9 mouse cellular contexts compared by ENCODE assay signal in genomic region chr11:85844971-85845370, GRCm38 (mm10). TPM values are rescaled to one million over a fixed set of nuclear protein-coding genes. Genes with fewer than 3 reads are reported as not detected.
DNase-seq lines count a peak whose midpoint lies in the region; ATAC-seq and TF ChIP-seq lines count a peak whose summit lies in the region.
"Had no signal": no experiment of that assay in that cellular context is flagged by ENCODE, and none has a peak within 500 bp of the region (broad histone marks: within the 10 kb centered on the region; RNA-seq: fewer than 3 reads in every experiment).

No protein-coding gene starts in this region.

- H3K4me2 ChIP-seq in forebrain, embryonic 14.5 days (ENCODE audit: low read length): no peak overlapping the region

- H3K9me3 ChIP-seq in forebrain, embryonic 10.5 days: no peaks in the 10 kb centered on the region
- H3K9me3 ChIP-seq in forebrain, embryonic 14.5 days (replicated peaks; ENCODE audit: control insufficient read depth, low read length): no peaks in the 10 kb centered on the region
- 0 out of 2 replicates have a peak, but pooled peaks cover 3% of the 10 kb centered on the region for H3K9me3 ChIP-seq in megakaryocyte, embryonic 14.5 days

- peak overlapping the region; percentile 84; the same call in 1 of the 2 replicates for H3K27ac ChIP-seq in forebrain, embryonic 10.5 days
- no peak overlapping the region for H3K27ac ChIP-seq in forebrain, embryonic 14.5 days (ENCODE audit: low read depth, low read length)
- 0 out of 2 replicates have a peak overlapping the region, but pooled peaks have one; percentile 2 for H3K27ac ChIP-seq in small intestine, adult 2 months (ENCODE audit: insufficient read depth, low read depth, low read length)

- DNase-seq in forebrain, embryonic 10.5 days (ENCODE audit: extremely low spot score, low spot score): no peak
- DNase-seq in forebrain, embryonic 14.5 days (ENCODE audit: low spot score): no peak
- peak; percentile 58 for DNase-seq in kidney, postnatal 10 days
- DNase-seq in left cerebral cortex, adult 9 months (ENCODE audit: low spot score in 2 of 2): no peak
- no peak for DNase-seq in embryo, embryonic 10 days (ENCODE audit: low spot score)

- H3K4me1 ChIP-seq in forebrain, embryonic 10.5 days: peaks cover 63% of the 10 kb centered on the region
- H3K4me1 ChIP-seq in forebrain, embryonic 14.5 days (ENCODE audit: control insufficient read depth, insufficient read depth, low read length): peaks cover 11% of the 10 kb centered on the region
- peaks cover 72% of the 10 kb centered on the region for H3K4me1 ChIP-seq in megakaryocyte, embryonic 14.5 days
- H3K4me1 ChIP-seq in small intestine, adult 2 months (ENCODE audit: control insufficient read depth, insufficient read depth, insufficient read length, low read length): peaks cover 16% of the 10 kb centered on the region

- H3K36me3 ChIP-seq in forebrain, embryonic 10.5 days (replicated peaks): 0 out of 2 replicates have a peak, but pooled peaks cover 3% of the 10 kb centered on the region
- H3K36me3 ChIP-seq in forebrain, embryonic 14.5 days (ENCODE audit: control insufficient read depth, insufficient read depth, low read length): no peaks in the 10 kb centered on the region
- H3K36me3 ChIP-seq in megakaryocyte, embryonic 14.5 days (replicated peaks; ENCODE audit: low read length): no peaks in the 10 kb centered on the region
- H3K36me3 ChIP-seq in small intestine, adult 2 months (ENCODE audit: control insufficient read depth, insufficient read depth, low read length): no peaks in the 10 kb centered on the region

- no peak for TF ChIP-seq POLR2A in small intestine, adult 2 months (IDR thresholded peaks at IDR 0.05; ENCODE audit: low read depth, low read length)

- H3K4me3 ChIP-seq in forebrain, embryonic 10.5 days: peak overlapping the region; percentile 59
- no peak overlapping the region for H3K4me3 ChIP-seq in forebrain, embryonic 14.5 days (ENCODE audit: low read depth, low read length)
- peak overlapping the region; percentile 91 for H3K4me3 ChIP-seq in megakaryocyte, embryonic 14.5 days (replicated peaks)
- peak overlapping the region; percentile 72; the same call in 1 of the 2 replicates for H3K4me3 ChIP-seq in small intestine, adult 2 months (ENCODE audit: low read depth, low read length)

- H3K27me3 ChIP-seq in forebrain, embryonic 10.5 days (ENCODE audit: poor library complexity, severe bottlenecking): peaks cover 91% of the 10 kb centered on the region
- H3K27me3 ChIP-seq in forebrain, embryonic 14.5 days (replicated peaks; ENCODE audit: control insufficient read depth, insufficient read depth, low read length): peaks cover 66% of the 10 kb centered on the region
- peaks cover 87% of the 10 kb centered on the region for H3K27me3 ChIP-seq in megakaryocyte, embryonic 14.5 days (replicated peaks)
- H3K27me3 ChIP-seq in small intestine, adult 2 months (ENCODE audit: control insufficient read depth, insufficient read depth, low read length): peaks cover 43% of the 10 kb centered on the region

- 36% methylated on average over 5 of the region's 5 CpGs for WGBS in forebrain, embryonic 10.5 days
- 33% methylated on average over 5 of the region's 5 CpGs for WGBS in forebrain, embryonic 14.5 days
- 47% methylated on average over 5 of the region's 5 CpGs for WGBS in small intestine, adult 2 months

- no peak for ATAC-seq in forebrain, embryonic 14.5 days
- no peak for ATAC-seq in megakaryocyte, adult 5-6 weeks (ENCODE audit: poor library complexity, severe bottlenecking)

- TF ChIP-seq CTCF in small intestine, adult 2 months (IDR thresholded peaks at IDR 0.05; ENCODE audit: extremely low read depth, insufficient read length, insufficient replicate concordance, low read depth, low read length): no peak

- H3K9ac ChIP-seq in forebrain, embryonic 14.5 days (ENCODE audit: low read length): no peak overlapping the region

RNA-seq across cellular contexts. Expression of gene Gm11444, which starts 5.2 kb away (rescaled TPM):
- polyA plus RNA-seq in forebrain, embryonic 10.5 days (2016; fragmentation: Nextera tagmentation; extraction: Ambion mirVana): not detected in 2 replicates
- polyA plus RNA-seq in forebrain, embryonic 14.5 days (2014; fragmentation: Nextera tagmentation; extraction: Ambion mirVana): not detected in 2 replicates
- not detected in 2 replicates for polyA plus RNA-seq in megakaryocyte, embryonic 14.5 days (2012; ENCODE audit: insufficient read depth, low replicate concordance)
- total RNA-seq in megakaryocyte, adult 5-6 weeks (2015): not detected in 2 replicates
- total RNA-seq in megakaryocyte, adult 5-6 weeks (2017): not detected in 2 replicates
- polyA plus RNA-seq in small intestine, adult 2 months (2012; rRNA removed): not detected in 2 replicates
- polyA plus RNA-seq: spleen, adult 2 months had no signal

RNA-seq across cellular contexts. Expression of gene Tbx2, which starts 12.6 kb away (rescaled TPM):
- 2.5 and 3.2 TPM in 2 replicates for polyA plus RNA-seq in forebrain, embryonic 10.5 days (2016; fragmentation: Nextera tagmentation; extraction: Ambion mirVana)
- polyA plus RNA-seq in forebrain, embryonic 14.5 days (2014; fragmentation: Nextera tagmentation; extraction: Ambion mirVana): 0.48 and 0.64 TPM in 2 replicates
- 1.5 and 1.7 TPM in 2 replicates for polyA plus RNA-seq in megakaryocyte, embryonic 14.5 days (2012; ENCODE audit: insufficient read depth, low replicate concordance)
- total RNA-seq in megakaryocyte, adult 5-6 weeks (2015): 0.04 TPM in 1 of 2 replicates, not detected in the other
- total RNA-seq in megakaryocyte, adult 5-6 weeks (2017): 0.04 TPM in 1 of 2 replicates, not detected in the other
- 10.2 and 19.7 TPM in 2 replicates for polyA plus RNA-seq in small intestine, adult 2 months (2012; rRNA removed)

RNA-seq across cellular contexts. Expression of gene Tbx4, which starts 41.3 kb away (rescaled TPM):
- 0.25 and 0.30 TPM in 2 replicates for polyA plus RNA-seq in forebrain, embryonic 10.5 days (2016; fragmentation: Nextera tagmentation; extraction: Ambion mirVana)
- polyA plus RNA-seq in forebrain, embryonic 14.5 days (2014; fragmentation: Nextera tagmentation; extraction: Ambion mirVana): 0.11 and 0.13 TPM in 2 replicates
- polyA plus RNA-seq in megakaryocyte, embryonic 14.5 days (2012; ENCODE audit: insufficient read depth, low replicate concordance): not detected in 2 replicates
- not detected in 2 replicates for total RNA-seq in megakaryocyte, adult 5-6 weeks (2015)
- not detected in 2 replicates for total RNA-seq in megakaryocyte, adult 5-6 weeks (2017)
- 0.23 and 0.34 TPM in 2 replicates for polyA plus RNA-seq in small intestine, adult 2 months (2012; rRNA removed)
